Mouse (Mus musculus) stomach, postnatal 0 days (tissue): Measurements from ENCODE around the gene Icosl.

Experiments
- CTCF ChIP-seq: IDR thresholded peaks from 2 replicates; pipeline ENCODE4 v1.5.1; 2016; ENCODE audit warnings: antibody characterized with exemption, low read depth, mild to moderate bottlenecking, moderate library complexity
- EP300 ChIP-seq: optimal IDR thresholded peaks from 2 replicates; pipeline ENCODE3; 2016; ENCODE audit warnings: antibody characterized with exemption

DNA sequence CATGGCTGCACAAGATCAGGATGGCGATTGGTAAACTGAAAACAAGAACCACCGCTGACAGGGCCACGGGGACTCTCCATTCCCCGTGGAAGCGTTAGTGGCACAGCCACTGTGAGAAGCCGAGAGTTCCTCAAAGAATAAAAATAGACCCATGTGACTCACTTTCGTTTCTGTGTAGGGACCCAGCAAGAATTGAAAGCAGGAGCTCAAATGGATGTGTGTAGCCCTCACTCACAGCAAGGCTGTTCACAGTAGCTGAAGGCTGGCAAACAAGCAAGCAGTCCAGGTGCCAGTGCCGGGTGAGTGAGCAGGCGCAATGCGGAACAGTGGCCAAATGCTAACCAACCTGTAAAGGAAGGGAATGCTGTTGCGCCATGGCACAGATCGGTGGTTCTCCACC, 36.4 kb downstream of the Icosl start:
- TF ChIP-seq EP300, result no peak
- TF ChIP-seq CTCF, result no peak
